Mouse (Mus musculus): ENCODE data around the gene Gpr162.
"Not testable (repeated sequence)": the region's sequence is repeated elsewhere in the genome, so short reads cannot be mapped to it uniquely, and the experiment has no call there.

Gpr162 gene

GRCm38 (mm10) chr6:124863658-124864298 is at the start of gene Gpr162:
Gene Gpr162, minus strand, starts transcription at chr6:124863983.
- DNase-seq (ENCODE audit: low spot score in 2 of 2): peak; percentile 71 to 84

- no peak for DNase-seq (ENCODE audit: low spot score in 2 of 2)
Measured at GRCm38 (mm10) chr6:124913214-124913613, 49.4 kb upstream of the Gpr162 start.

GRCm38 (mm10) chr6:124911533-124912218 is 47.9 kb upstream of the Gpr162 start, which contains the start of gene Lag3:
Gene Lag3, minus strand, starts transcription at chr6:124911705.
- no peak for DNase-seq (ENCODE audit: low spot score in 2 of 2)

GRCm38 (mm10) chr6:124910032-124910431 is 46.2 kb upstream of the Gpr162 start:
- DNase-seq (ENCODE audit: low spot score in 2 of 2): no peak

DNA sequence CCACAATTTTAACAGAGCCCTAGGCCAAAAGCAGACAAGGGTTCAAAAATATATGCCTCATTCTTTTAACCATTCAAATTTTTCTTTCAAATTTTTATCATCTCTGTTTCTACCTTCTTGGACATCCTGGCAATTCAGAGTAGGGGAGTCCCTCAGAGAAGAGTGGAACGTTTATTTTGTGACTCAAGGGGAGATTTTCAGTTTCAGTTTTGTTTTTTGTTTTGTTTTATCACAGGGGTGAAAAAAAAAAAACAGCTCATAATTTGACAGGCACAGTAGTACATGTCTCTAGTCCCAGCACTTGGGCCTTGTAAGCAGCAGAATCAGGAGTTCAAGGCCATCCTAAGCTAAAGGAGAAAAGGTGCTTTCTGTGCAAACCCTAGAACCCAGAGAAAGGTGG is 44.0 kb upstream of the Gpr162 start:
- no peak for DNase-seq (ENCODE audit: low spot score in 2 of 2)

DNA sequence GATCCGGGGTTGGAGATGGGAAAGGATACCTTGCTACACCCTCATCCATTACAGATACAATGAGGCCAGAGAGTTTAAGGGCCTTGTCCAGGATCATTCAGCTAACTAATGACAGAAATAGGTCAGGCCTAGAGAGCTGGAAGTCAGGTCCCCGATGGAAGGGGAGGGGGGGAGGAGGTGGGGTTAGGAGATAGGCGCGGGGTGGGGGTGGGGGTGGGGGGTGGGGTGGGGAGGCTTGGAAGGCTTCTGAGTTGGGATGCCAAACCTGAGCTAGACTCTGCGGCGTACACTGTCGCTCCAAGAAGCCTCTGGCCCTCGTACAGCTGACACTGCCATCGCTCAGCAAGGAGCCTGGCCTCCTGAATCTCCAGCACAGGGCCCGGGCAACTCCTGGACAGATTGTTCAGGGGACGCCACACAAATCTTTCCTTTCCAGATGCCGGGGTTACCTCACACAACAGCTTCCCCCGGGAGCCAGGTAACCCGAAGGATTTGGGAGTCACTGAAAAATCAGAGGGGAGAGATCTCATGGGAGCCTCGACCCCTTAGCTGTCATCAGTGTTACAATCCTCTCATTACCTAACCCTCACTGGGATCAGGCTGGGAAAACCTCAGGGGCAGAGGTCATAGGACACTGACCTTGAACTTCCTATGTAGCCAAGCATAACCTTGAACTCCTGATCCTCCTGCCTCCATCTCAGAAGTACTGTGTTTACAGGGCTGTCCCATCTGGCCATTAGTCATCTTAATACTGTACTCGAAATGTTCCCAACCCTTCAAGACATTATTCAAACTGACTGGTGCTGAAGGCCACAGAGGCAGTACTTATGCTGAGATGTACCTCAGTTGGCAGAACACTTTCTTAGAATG is 41.4 kb upstream of the Gpr162 start:
- no peak for DNase-seq (ENCODE audit: low spot score in 2 of 2)

GRCm38 (mm10) chr6:124904161-124904981 is 40.6 kb upstream of the Gpr162 start:
- DNase-seq (ENCODE audit: low spot score in 2 of 2): peak; percentile 68 to 71

DNA sequence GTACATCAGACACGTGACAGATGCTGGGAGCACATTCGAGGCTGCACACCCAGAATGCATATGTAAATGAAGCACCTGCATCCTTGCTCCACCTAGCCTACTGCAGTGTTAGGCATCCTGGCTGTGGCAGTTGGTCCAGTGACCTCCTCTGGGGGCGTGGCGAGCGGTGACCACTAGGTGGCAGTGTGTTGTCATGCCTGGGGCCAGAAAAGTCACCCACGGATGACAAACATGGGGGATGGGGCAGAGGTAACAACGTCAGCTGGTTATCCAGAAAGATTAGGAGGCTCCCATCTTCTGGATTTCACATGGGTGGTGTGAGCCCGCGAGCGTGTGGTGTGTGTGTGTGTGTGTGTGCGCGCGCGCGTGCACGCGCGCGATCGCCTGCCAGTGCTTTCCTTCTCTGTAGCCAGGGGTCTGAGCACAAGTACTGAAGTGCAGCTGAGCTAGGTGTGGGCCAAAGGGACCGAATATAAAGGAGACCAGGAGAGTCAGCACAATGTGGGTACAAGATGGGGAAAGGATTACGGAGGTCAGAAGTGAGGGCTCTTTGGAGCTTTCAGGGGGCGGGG is 39.9 kb upstream of the Gpr162 start:
- peak; percentile 86 to 89 for DNase-seq (ENCODE audit: low spot score in 2 of 2)

DNA sequence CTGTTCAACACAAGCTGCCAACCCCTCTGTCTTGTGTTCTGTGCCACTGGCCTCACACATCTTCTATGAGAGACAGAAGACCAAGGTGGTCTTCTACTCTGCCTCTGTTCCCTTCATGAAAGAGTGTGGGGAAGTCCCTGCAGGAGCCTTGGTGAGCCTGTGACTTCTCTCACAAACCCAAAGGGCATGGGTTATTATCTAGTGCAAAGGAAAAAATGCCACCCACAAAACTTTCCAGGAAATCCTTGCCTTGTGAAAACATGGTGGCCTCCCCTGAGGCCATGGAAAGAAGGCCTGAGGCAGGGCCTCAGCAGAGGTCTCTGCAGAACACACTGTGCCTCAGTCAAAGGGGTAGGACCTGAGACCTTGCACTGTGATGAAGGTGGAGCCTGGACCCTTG is 38.1 kb upstream of the Gpr162 start:
- no peak for DNase-seq (ENCODE audit: low spot score in 2 of 2)

DNA sequence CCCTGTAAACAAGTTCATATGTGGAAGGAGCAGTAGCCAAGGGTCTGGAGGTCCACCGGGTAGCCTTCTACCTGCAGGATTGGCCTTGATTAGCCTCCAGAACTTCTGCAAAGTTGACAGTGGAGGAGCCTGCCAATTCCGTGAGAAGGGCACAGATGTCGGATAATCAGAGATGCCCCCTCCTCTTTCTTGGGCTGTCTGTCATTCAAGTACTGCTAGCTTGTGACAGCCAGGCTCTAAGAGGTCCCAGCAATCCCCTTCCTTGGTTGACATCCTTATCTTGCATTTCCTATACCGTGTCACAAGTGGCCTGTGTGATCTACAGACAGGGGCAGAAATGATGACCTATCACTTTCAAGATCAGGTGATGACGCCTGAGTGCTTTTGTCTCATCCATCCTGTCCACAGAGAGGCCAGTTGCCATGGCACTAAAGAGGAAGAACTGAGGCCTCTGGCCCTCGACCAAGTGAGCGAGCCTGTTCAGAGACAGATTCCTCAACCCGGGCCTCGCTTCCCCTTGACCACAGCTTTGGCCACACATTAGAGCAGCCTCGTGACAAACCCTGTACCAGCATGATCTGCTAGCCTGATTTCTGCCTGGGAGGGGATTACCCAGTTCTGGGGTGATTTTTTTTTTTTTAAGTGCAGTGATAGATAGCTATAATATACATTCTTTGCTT is 37.2 kb upstream of the Gpr162 start:
- DNase-seq (ENCODE audit: low spot score in 2 of 2): peak in 1 of 2 experiments; percentile 52

DNA sequence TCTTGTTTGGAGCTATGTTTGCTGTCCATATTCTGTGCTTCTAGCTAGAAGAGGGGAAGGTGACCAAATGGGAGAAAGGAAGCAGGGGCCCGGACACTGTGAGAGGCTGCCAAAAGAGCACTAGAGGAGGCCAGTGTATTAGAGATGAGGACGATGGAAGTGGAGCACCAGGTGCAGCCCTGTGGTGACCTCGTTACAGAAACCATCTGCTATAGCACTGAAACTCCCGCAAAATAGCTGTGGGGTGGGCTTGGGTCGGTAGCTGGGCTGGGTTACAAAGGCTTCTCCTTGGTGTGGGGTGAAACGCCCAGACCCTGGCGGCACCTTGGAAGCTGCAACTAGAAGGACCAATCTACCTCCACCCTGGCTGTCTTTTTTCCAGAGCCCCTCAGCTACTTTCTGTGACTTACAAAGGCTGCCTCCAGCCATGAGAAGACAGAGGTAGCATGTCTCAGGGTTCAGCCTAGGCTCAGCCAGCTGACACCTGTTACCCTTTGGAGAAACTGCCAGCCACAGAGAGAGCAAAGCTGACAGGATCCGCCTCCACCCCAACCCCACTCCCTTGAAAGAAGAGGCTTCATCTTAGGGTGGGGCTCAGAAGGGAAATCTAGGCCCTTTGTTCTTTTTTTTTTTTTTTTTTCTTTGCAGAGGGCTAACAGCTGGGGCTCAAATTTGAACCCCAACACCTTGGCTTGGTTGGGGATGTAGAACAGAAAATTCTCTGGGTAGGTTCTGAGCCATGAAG is 36.4 kb upstream of the Gpr162 start:
- DNase-seq (ENCODE audit: low spot score in 2 of 2): no peak

DNA sequence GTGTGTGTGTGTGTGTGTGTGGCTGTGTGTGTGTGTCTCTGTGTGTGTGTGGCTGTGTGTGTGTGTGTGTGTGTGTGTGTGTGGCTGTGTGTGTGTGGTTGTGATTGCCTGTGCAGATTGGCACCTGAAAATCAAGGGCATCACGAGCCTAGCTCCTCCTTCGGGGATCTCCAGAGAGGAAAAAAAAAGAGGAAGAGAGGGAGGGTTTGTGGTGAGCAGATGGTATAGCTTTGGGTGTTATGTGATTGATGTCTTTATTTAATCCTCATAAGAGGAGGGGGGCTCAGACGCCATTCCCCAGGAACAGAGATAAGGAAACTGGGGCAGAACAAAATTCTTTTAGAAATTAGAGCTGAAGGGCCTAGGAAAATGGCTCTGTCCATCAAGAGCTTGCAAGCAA is 34.6 kb upstream of the Gpr162 start:
- DNase-seq (ENCODE audit: low spot score in 2 of 2): no peak

DNA sequence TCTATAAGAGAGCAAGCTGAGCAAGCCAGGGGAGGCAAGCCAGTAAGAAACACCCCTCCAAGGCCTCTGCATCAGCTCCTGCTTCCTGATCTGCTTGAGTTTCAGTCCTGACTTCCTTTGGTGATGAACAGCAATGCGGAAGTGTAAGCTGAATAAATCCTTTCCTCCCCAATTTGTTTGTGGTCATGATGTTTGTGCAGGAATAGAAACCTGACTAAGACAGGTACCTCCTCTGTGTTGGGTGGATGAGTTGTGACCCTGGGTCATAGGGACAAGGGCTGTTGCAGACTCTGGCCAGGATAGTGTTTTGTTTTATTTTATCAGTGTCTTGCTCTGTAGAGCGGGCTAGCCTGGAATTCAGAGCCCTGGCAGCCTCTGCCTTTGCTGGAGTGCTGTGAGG is 30.3 kb upstream of the Gpr162 start:
- not testable (repeated sequence) for DNase-seq (ENCODE audit: low spot score in 2 of 2)

- DNase-seq (ENCODE audit: low spot score in 2 of 2): no peak
Measured at GRCm38 (mm10) chr6:124890997-124891396, 27.2 kb upstream of the Gpr162 start.

DNA sequence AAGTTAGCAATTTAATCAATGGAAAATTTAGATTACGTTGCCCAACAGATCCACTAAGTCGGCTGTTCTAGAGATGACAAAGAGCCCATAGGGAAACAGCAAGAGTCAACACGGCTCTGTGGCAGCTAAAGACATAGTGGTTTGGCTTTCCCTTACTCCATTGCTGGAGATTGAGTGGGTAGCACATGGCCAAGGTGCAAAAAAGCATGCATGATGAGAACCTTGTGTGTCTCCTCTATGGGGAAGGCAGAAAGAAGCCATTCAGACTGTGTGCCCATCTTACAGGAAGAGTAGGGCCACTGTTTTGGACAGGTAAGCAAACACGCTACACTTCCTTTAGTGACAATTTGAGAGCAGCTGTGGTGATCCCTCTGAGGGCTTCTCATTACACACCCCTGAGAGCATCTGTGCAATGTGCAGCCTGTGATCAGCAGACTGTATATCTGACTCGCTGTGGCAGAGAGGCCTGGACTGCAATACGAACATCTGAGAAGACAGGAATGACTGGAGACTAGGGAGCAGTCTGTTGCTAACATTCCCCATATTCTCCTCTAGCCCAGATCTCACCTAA is 24.9 kb upstream of the Gpr162 start:
- DNase-seq (ENCODE audit: low spot score in 2 of 2): no peak

GRCm38 (mm10) chr6:124887986-124888385 is 24.2 kb upstream of the Gpr162 start, which contains the start of gene Cd4:
Gene Cd4, minus strand, starts transcription at chr6:124888221.
- no peak for DNase-seq (ENCODE audit: low spot score in 2 of 2)

- no peak for DNase-seq (ENCODE audit: low spot score in 2 of 2)
Measured at GRCm38 (mm10) chr6:124885956-124886381, 22.2 kb upstream of the Gpr162 start.

DNA sequence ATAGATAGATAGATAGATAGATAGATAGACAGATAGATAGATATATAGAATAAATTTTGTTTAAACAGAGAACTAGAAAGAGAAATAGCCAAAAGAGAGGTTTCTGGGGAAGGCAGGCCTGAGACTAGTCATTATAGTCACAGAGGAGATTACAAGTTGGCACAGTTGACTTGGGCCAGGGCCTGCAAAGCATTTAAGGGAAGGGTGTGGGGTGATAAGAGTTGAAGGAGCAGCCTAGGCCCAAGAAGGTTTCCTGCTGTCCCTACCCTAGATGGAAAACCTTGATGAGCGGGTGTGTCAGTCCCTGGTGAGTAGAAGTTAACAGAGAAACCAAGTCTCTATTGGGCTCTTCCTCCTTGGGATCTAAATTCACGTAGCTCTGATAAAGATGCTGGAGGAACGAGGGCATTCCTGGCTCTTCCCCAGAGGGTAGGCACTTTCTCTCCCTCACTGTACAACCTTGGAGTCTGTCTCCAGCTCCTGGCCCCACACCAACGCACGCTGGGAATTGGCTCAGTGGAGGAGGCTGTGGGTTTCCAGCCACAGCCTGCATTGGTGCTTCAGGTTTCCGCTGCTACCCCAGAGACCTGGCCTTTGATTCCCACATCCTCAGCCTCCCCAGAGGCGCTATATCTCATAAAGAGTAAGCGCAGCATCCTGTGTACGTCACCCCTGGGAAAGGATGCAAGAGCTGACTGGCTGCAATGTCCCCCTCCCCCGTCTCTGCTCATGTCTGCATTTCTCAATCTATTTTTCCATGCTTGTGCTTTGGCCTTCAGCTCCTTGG is 21.1 kb upstream of the Gpr162 start:
- DNase-seq (ENCODE audit: low spot score in 2 of 2): no peak

GRCm38 (mm10) chr6:124883351-124883750 is 19.6 kb upstream of the Gpr162 start:
- DNase-seq (ENCODE audit: low spot score in 2 of 2): no peak

All from frontal cortex, postnatal 10 days (tissue).